Mouse (Mus musculus) kidney, adult 2 months (tissue): ENCODE results near the gene Rad54l2.

ENCODE experiments used
- CTCF ChIP-seq: fragments of 200-500 bp; conservative IDR thresholded peaks from 2 replicates; pipeline ENCODE4 v1.5.1; 2011; ENCODE audit warnings: low read depth, mild to moderate bottlenecking, control low read depth, low read length, moderate library complexity, mixed read lengths; ENCODE audit not compliant: insufficient read depth, insufficient read length
- POLR2A ChIP-seq: fragments of 200-500 bp; IDR thresholded peaks from one replicate; pipeline ENCODE4 v1.6.1; 2011; ENCODE audit warnings: low read depth, low read length, control low read depth

DNA sequence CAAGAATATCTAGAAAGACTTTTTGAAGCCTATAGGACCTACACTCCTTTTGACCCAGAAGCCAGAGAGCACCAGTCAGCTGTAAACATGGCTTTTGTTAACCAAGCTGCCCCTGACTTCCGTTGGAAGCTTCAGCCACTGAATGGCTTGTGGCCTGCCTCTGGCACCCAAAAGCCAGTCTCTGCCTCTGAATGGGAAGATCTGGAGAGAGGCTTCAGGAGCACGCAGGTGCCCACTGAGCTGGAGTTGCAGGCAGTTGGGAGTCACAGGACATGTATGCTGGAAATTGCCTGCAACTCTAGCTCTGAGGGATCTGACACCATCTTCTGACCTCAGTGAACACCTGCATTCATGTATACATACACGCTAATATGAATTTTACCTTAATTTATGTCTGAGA lies 8.9 kb downstream of the Rad54l2 start:
- TF ChIP-seq CTCF = no peak
- no peak for TF ChIP-seq POLR2A
